Mouse (Mus musculus): ENCODE measurements around the gene Tapt1.

- TF ChIP-seq CTCF (IDR thresholded peaks at IDR 0.05; ENCODE audit: extremely low read depth, insufficient read length, insufficient replicate concordance, low read depth, low read length) (no peak), POLR2A (IDR thresholded peaks at IDR 0.05; ENCODE audit: low read depth, low read length) (no peak)
These were observed 30.1 kb upstream of the Tapt1 start for GRCm38 (mm10) chr5:44256512-44256911.

All from small intestine, adult 2 months (tissue).